Mouse (Mus musculus): Measurements from ENCODE around the gene Krtap4-8.
"Not testable (repeated sequence)": the region's sequence is repeated elsewhere in the genome, so short reads cannot be mapped to it uniquely, and the experiment has no call there.

Gene Krtap4-8

GRCm38 (mm10) chr11:99780604-99781003 lies at the start of gene Krtap4-8:
Gene Krtap4-8, minus strand, starts transcription at chr11:99780704.
- DNase-seq (ENCODE audit: low read depth), result no peak

GRCm38 (mm10) chr11:99815566-99815965 lies 35.1 kb upstream of the Krtap4-8 start, which contains the start of gene Gm11564:
Gene Gm11564, minus strand, starts transcription at chr11:99815666.
- DNase-seq (ENCODE audit: low read depth), result not testable (repeated sequence)

- not testable (repeated sequence) for DNase-seq (ENCODE audit: low read depth)
Observed at GRCm38 (mm10) chr11:99809792-99810191, 29.3 kb upstream of the Krtap4-8 start, which contains the start of gene Krtap4-13. Gene Krtap4-13, minus strand, starts transcription at chr11:99809892.

DNA sequence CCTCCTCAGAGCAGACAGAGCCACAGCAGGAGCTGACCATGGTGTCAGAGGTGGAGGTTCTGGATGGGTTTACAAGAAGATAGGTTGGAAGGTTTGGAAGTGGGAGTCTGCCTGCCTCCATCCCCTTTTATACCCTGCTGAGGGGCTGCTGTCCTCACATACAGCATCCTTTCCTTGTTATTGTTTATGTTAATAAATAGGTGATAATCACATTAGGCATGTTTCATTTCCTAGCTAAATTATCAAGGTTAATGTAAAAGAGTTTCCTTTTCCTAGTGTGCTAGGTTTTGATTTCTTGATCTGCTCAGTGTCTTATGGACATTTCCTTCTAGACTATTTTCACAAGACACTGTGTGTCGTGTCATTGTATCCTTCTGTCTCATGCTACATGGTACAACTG lies 23.8 kb upstream of the Krtap4-8 start, which contains the start of gene Gm11554:
TSS of gene Gm11554 (minus strand) at position 101 of the 400 bp plus-strand sequence.
- DNase-seq (ENCODE audit: low read depth), result not testable (repeated sequence)

GRCm38 (mm10) chr11:99798832-99799231 lies 18.3 kb upstream of the Krtap4-8 start, which contains the start of gene Gm11569:
Gene Gm11569, minus strand, starts transcription at chr11:99798932.
- not testable (repeated sequence) for DNase-seq (ENCODE audit: low read depth)

DNA sequence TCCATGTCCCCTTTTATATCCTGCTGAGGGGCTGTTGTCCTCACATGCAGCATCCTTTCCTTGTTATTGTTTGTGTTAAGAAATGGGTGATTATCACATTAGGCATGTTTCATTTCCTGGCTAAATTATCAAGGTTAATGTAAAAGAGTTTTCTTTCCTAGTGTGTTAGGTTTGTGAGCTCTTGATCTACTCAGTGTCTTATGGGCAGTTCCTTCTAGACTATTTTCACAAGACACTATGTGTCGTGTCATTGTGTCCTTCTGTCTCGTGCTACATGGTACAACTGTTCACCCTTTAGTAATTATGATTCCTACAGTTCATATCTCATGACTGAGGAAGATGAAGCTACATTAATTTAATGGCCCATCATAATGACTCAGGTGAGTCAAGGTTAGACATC lies 12.9 kb upstream of the Krtap4-8 start, which contains the start of gene Gm11596:
TSS of gene Gm11596 (minus strand) at position 101 of the 400 bp plus-strand sequence.
- DNase-seq (ENCODE audit: low read depth), result no peak

DNA sequence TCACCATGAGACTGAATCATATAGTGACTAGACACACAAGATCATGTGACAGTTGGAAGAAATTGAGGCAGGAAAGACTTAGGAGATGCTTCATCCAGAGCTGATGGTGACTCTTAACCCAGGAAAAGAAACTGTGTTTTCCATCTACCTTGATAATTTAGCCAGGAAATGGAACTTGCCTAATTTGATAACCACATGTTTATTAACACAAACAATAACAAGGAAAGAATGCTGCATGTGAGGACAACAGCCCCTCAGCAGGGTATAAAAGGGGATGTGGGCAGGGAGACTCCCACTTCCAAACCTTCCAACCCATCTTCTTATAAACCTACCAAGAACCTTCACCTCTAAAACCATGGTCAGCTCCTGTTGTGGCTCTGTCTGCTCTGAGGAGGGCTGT lies 4.4 kb upstream of the Krtap4-8 start, which contains the start of gene Krtap4-9:
TSS of gene Krtap4-9 (plus strand) at position 301 of the 400 bp plus-strand sequence.
- DNase-seq (ENCODE audit: low read depth), result not testable (repeated sequence)

GRCm38 (mm10) chr11:99778401-99778800 lies 2.1 kb downstream of the Krtap4-8 start:
- no peak for DNase-seq (ENCODE audit: low read depth)

DNA sequence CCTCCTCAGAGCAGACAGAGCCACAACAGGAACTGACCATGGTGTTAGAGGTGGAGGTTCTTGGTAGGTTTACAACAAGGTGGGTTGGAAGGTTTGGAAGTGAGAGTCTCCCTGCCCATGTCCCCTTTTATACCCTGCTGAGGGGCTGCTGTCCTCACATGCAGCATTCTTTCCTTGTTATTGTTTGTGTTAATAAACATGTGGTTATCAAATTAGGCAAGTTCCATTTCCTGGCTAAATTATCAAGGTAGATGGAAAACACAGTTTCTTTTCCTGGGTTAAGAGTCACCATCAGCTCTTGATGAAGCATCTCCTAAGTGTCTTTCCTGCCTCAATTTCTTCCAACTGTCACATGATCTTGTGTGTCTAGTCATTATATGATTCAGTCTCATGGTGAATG lies 7.7 kb downstream of the Krtap4-8 start, which contains the start of gene Gm11595:
TSS of gene Gm11595 (minus strand) at position 101 of the 400 bp plus-strand sequence.
- not testable (repeated sequence) for DNase-seq (ENCODE audit: low read depth)

DNA sequence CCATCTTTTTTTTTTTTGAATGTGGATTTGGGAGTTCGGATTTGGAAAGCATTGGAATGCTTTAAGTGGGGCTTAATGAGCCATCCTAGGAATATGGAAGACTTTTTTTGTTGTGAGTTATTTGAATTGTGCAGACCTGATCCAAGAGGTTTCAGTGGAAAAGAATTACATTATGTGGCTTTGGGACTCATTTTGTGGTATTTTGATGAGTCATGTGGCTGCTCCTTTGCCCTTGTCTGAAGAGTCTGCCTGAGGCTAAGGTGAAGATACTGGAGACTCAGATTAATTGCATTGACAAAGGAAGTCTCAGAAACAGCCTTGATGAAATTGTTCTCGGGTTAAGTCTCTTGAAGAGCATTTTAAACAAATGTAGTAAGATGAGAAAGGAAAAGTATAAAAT lies 12.1 kb downstream of the Krtap4-8 start:
- DNase-seq (ENCODE audit: low read depth), result peak; percentile 30

DNA sequence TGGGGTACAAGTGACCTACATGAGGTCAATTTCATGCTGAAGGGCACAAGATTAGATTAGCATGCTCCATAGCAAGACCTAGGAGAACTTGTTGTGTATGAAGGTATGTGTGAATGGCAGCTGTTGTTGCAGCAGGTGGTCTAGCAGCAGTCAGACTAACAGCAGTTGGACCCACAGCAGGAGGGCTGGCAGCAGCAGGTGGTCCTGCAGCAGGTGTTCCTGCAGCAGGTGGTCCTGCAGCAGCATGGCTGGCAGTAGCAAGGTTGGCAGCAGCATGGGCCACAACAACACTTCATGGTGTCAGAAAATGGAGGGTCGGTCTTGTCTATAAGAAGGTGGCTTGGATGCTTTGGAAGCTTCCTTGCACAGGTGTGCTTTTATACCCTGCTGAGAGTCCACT lies 21.6 kb downstream of the Krtap4-8 start:
- DNase-seq (ENCODE audit: low read depth), result no peak

- DNase-seq (ENCODE audit: low read depth), result no peak
Observed at GRCm38 (mm10) chr11:99743985-99744384, 36.5 kb downstream of the Krtap4-8 start.

GRCm38 (mm10) chr11:99734190-99734589 lies 46.3 kb downstream of the Krtap4-8 start, which contains the start of gene Gm14180:
Gene Gm14180, minus strand, starts transcription at chr11:99734290.
- no peak for DNase-seq (ENCODE audit: low read depth)
